Mouse (Mus musculus): ENCODE results near the gene Cdk5.

- TF ChIP-seq CTCF (IDR thresholded peaks at IDR 0.05): no peak
- no peak for TF ChIP-seq EP300 (IDR thresholded peaks at IDR 0.05; ENCODE audit: insufficient read depth, low read depth, low read length)
Measured at GRCm38 (mm10) chr5:24446630-24447029, 23.3 kb upstream of the Cdk5 start.
